Mouse (Mus musculus) intestine, postnatal 0 days (tissue): ENCODE measurements at regions not wholly inside any gene's neighbourhood (a gene's known extent, or its start where the extent isn't known, plus 50 kb on each side); places are given as distances from the start of the nearest gene placed in this dataset.

Source experiments
- ATAC-seq: fragments of 200-750 bp; cut with Nextera tagmentation; 2 replicates; pipeline ENCODE4 v1.8.0; 2017; ENCODE audit warnings: mild to moderate bottlenecking, moderate TSS enrichment, moderate library complexity
- H3K27ac ChIP-seq: fragments of 300-500 bp; sonication (generic); 2 replicates; pipeline ENCODE4 v1.5.1; 2014; ENCODE audit warnings: mild to moderate bottlenecking, low read depth, low read length, moderate library complexity
- H3K27me3 ChIP-seq: fragments of 300-500 bp; sonication (generic); replicated peaks from 2 replicates; pipeline ENCODE4 v1.6.1; 2014; ENCODE audit warnings: low read length, mixed read lengths; ENCODE audit not compliant: control insufficient read depth, insufficient read depth
- H3K36me3 ChIP-seq: fragments of 300-500 bp; sonication (generic); 2 replicates; pipeline ENCODE4 v1.6.1; 2014; ENCODE audit warnings: mild to moderate bottlenecking, moderate library complexity; ENCODE audit not compliant: control insufficient read depth, insufficient read depth
- H3K4me1 ChIP-seq: fragments of 300-500 bp; sonication (generic); replicated peaks from 2 replicates; pipeline ENCODE4 v1.6.1; 2014; ENCODE audit warnings: antibody characterized with exemption, low read length, mixed read lengths; ENCODE audit not compliant: control insufficient read depth, insufficient read depth
- H3K4me2 ChIP-seq: fragments of 300-500 bp; sonication (generic); replicated peaks from 2 replicates; pipeline ENCODE4 v1.6.1; 2014; ENCODE audit warnings: low read depth, mild to moderate bottlenecking, moderate library complexity
- H3K4me3 ChIP-seq: fragments of 300-500 bp; sonication (generic); 2 replicates; pipeline ENCODE4 v1.5.1; 2014; ENCODE audit warnings: low read depth, low read length
- H3K9ac ChIP-seq: fragments of 300-500 bp; sonication (generic); 2 replicates; pipeline ENCODE4 v1.6.1; 2014; ENCODE audit warnings: mild to moderate bottlenecking, low read depth, low read length
- H3K9me3 ChIP-seq: fragments of 300-500 bp; sonication (generic); 2 replicates; pipeline ENCODE4 v1.6.1; 2016; ENCODE audit warnings: mixed run types; ENCODE audit not compliant: control insufficient read depth
- CTCF ChIP-seq: sonication (generic); IDR thresholded peaks from 2 replicates; pipeline ENCODE4 v1.5.1; 2016; ENCODE audit warnings: low read depth, mild to moderate bottlenecking, control low read depth, antibody characterized with exemption, moderate library complexity
- WGBS: fragments of 180-500 bp; shearing (Covaris S2); extraction: QIAGEN DNeasy Blood & Tissue Kit; methylation state at CpG from one replicate; pipeline ENCODE4 v1.1.7; 2014; 5-methylcytosine and 5-hydroxymethylcytosine counted together

- Histone ChIP-seq H3K9me3 (no peaks in the 10 kb centered on the region), H3K4me2 (no peak overlapping the region)
- 75% methylated on average over 2 of the region's 2 CpGs for WGBS
Observed at GRCm38 (mm10) chr14:48012361-48013215, 108.0 kb upstream of the Peli2 start.

GRCm38 (mm10) chr14:48013431-48013830, 107.2 kb upstream of the Peli2 start:
- ATAC-seq, result no peak
- 90% methylated on average over 1 of the region's 1 CpGs for WGBS
- Histone ChIP-seq H3K4me2 (no peak overlapping the region), H3K9ac (no peak overlapping the region), H3K36me3 (no peaks in the 10 kb centered on the region), H3K9me3 (no peaks in the 10 kb centered on the region), H3K4me3 (no peak overlapping the region), H3K4me1 (no peaks in the 10 kb centered on the region), H3K27ac (no peak overlapping the region), H3K27me3 (no peaks in the 10 kb centered on the region)
- no peak for TF ChIP-seq CTCF

More at GRCm38 (mm10) chr14:48012361-48013215, 108.0 kb upstream of the Peli2 start:
- no peak overlapping the region for H3K9ac ChIP-seq
- H3K4me3 ChIP-seq, result no peak overlapping the region
- TF ChIP-seq CTCF, result no peak
- H3K36me3 ChIP-seq, result no peaks in the 10 kb centered on the region
- no peak overlapping the region for H3K27ac ChIP-seq
- no peaks in the 10 kb centered on the region for H3K4me1 ChIP-seq
- no peak for ATAC-seq
- H3K27me3 ChIP-seq, result no peaks in the 10 kb centered on the region

- no peak for ATAC-seq
- no peaks in the 10 kb centered on the region for H3K36me3 ChIP-seq
- H3K4me3 ChIP-seq, result no peak overlapping the region
- H3K9ac ChIP-seq, result no peak overlapping the region
- WGBS, result 79% methylated on average over 2 of the region's 2 CpGs
- no peak for TF ChIP-seq CTCF
- H3K9me3 ChIP-seq, result no peaks in the 10 kb centered on the region
- H3K27me3 ChIP-seq, result no peaks in the 10 kb centered on the region
- no peak overlapping the region for H3K4me2 ChIP-seq
- no peak overlapping the region for H3K27ac ChIP-seq
- H3K4me1 ChIP-seq, result no peaks in the 10 kb centered on the region
Observed at GRCm38 (mm10) chr14:48014776-48015175, 105.8 kb upstream of the Peli2 start.

- 81% methylated on average over 6 of the region's 6 CpGs for WGBS
- H3K9me3 ChIP-seq, result no peaks in the 10 kb centered on the region
Observed at GRCm38 (mm10) chr14:48017971-48018370, 102.7 kb upstream of the Peli2 start.

GRCm38 (mm10) chr14:48019331-48019730, 101.3 kb upstream of the Peli2 start:
- H3K4me2 ChIP-seq, result no peak overlapping the region
- no peak overlapping the region for H3K4me3 ChIP-seq
- no peaks in the 10 kb centered on the region for H3K9me3 ChIP-seq
- H3K4me1 ChIP-seq, result no peaks in the 10 kb centered on the region
- H3K27ac ChIP-seq, result no peak overlapping the region
- WGBS, result 86% methylated on average over 5 of the region's 5 CpGs
- no peaks in the 10 kb centered on the region for H3K36me3 ChIP-seq
- no peak for TF ChIP-seq CTCF
- no peak for ATAC-seq
- H3K9ac ChIP-seq, result no peak overlapping the region
- H3K27me3 ChIP-seq, result no peaks in the 10 kb centered on the region

More at GRCm38 (mm10) chr14:48017971-48018370, 102.7 kb upstream of the Peli2 start:
- Histone ChIP-seq H3K36me3 (no peaks in the 10 kb centered on the region), H3K4me1 (no peaks in the 10 kb centered on the region), H3K4me2 (no peak overlapping the region), H3K4me3 (no peak overlapping the region), H3K27me3 (no peaks in the 10 kb centered on the region), H3K9ac (no peak overlapping the region), H3K27ac (no peak overlapping the region)
- no peak for TF ChIP-seq CTCF
- ATAC-seq, result no peak

- no peak overlapping the region for H3K4me2 ChIP-seq
- no peaks in the 10 kb centered on the region for H3K4me1 ChIP-seq
- H3K9me3 ChIP-seq, result no peaks in the 10 kb centered on the region
- no peak for TF ChIP-seq CTCF
- ATAC-seq, result no peak
- no peak overlapping the region for H3K27ac ChIP-seq
- no peak overlapping the region for H3K4me3 ChIP-seq
- H3K9ac ChIP-seq, result no peak overlapping the region
- H3K27me3 ChIP-seq, result no peaks in the 10 kb centered on the region
- no peaks in the 10 kb centered on the region for H3K36me3 ChIP-seq
- WGBS, result 76% methylated on average over 4 of the region's 4 CpGs
Observed at GRCm38 (mm10) chr14:48022271-48022670, 98.4 kb upstream of the Peli2 start.
